In genomic region chr14:104146841-104147240, GRCm38 (mm10) we compare ENCODE assay signal across 9 mouse cellular contexts.
DNase-seq lines count a peak whose midpoint lies in the region; ATAC-seq and TF ChIP-seq lines count a peak whose summit lies in the region.
"Had no signal": no experiment of that assay in that cellular context is flagged by ENCODE, and none has a peak within 500 bp of the region (broad histone marks: within the 10 kb centered on the region; RNA-seq: fewer than 3 reads in every experiment).

No protein-coding gene starts in this region.

- ATAC-seq in midbrain, embryonic 13.5 days: no peak
- no peak for ATAC-seq in neural tube, embryonic 11.5 days (ENCODE audit: insufficient read depth, low FRiP score, low TSS enrichment)
- ATAC-seq in erythroblast, adult 5-6 weeks (replicated peaks; ENCODE audit: low FRiP score, poor library complexity, severe bottlenecking): no peak
- no peak for ATAC-seq in monocyte, adult 5-6 weeks (replicated peaks; ENCODE audit: insufficient number of reproducible peaks, low FRiP score, low TSS enrichment, poor library complexity, severe bottlenecking)

- intact Hi-C loops in heart, adult 2 months (cut with DNase I): no loop called here

- peak; percentile 32 for TF ChIP-seq CTCF in heart, adult 2 months (IDR thresholded peaks at IDR 0.05)

- no peak overlapping the region for H3K4me2 ChIP-seq in midbrain, embryonic 13.5 days (replicated peaks)
- no peak overlapping the region for H3K4me2 ChIP-seq in neural tube, embryonic 11.5 days (ENCODE audit: low read depth)
- H3K4me2 ChIP-seq: neural tube, embryonic 12.5 days had no signal

- no peak overlapping the region for H3K9ac ChIP-seq in heart, adult 2 months (ENCODE audit: low read depth, low read length)
- H3K9ac ChIP-seq in midbrain, embryonic 13.5 days (replicated peaks): no peak overlapping the region
- no peak overlapping the region for H3K9ac ChIP-seq in neural tube, embryonic 11.5 days (ENCODE audit: low read length)
- H3K9ac ChIP-seq: neural tube, embryonic 12.5 days had no signal

- no peak overlapping the region for H3K27ac ChIP-seq in heart, adult 2 months
- H3K27ac ChIP-seq in midbrain, embryonic 10.5 days (replicated peaks): no peak overlapping the region
- H3K27ac ChIP-seq in midbrain, embryonic 13.5 days: no peak overlapping the region
- no peak overlapping the region for H3K27ac ChIP-seq in neural tube, embryonic 11.5 days (ENCODE audit: low read depth, low read length)
- H3K27ac ChIP-seq: neural tube, embryonic 12.5 days had no signal

- no peaks in the 10 kb centered on the region for H3K36me3 ChIP-seq in heart, adult 2 months (ENCODE audit: control insufficient read depth, insufficient read depth, low read length)
- H3K36me3 ChIP-seq in midbrain, embryonic 10.5 days: no peaks in the 10 kb centered on the region
- no peaks in the 10 kb centered on the region for H3K36me3 ChIP-seq in midbrain, embryonic 13.5 days
- no peaks in the 10 kb centered on the region for H3K36me3 ChIP-seq in neural tube, embryonic 11.5 days (ENCODE audit: control insufficient read depth, insufficient read depth, low read length)
- H3K36me3 ChIP-seq: neural tube, embryonic 12.5 days had no signal

- no peak for TF ChIP-seq POLR2A in heart, adult 2 months (IDR thresholded peaks at IDR 0.05; ENCODE audit: insufficient read depth, low read depth, low read length)

- no peaks in the 10 kb centered on the region for H3K79me2 ChIP-seq in heart, adult 2 months (replicated peaks; ENCODE audit: control insufficient read depth, insufficient read depth, low read length)

- H3K4me3 ChIP-seq in heart, adult 2 months: no peak overlapping the region
- no peak overlapping the region for H3K4me3 ChIP-seq in midbrain, embryonic 10.5 days
- H3K4me3 ChIP-seq in midbrain, embryonic 13.5 days (replicated peaks): no peak overlapping the region
- H3K4me3 ChIP-seq in neural tube, embryonic 11.5 days (ENCODE audit: low read depth, low read length): no peak overlapping the region
- H3K4me3 ChIP-seq: neural tube, embryonic 12.5 days had no signal

- no peaks in the 10 kb centered on the region for H3K9me3 ChIP-seq in midbrain, embryonic 10.5 days (replicated peaks)
- H3K9me3 ChIP-seq in midbrain, embryonic 13.5 days: no peaks in the 10 kb centered on the region
- no peaks in the 10 kb centered on the region for H3K9me3 ChIP-seq in neural tube, embryonic 11.5 days (ENCODE audit: control insufficient read depth, low read length)
- H3K9me3 ChIP-seq: neural tube, embryonic 12.5 days had no signal

- 56% methylated on average over 5 of the region's 5 CpGs for WGBS in heart, adult 2 months
- WGBS in midbrain, embryonic 10.5 days: 57% methylated on average over 5 of the region's 5 CpGs
- 50% methylated on average over 5 of the region's 5 CpGs for WGBS in midbrain, embryonic 13.5 days
- 57% methylated on average over 5 of the region's 5 CpGs for WGBS in neural tube, embryonic 11.5 days

- no peaks in the 10 kb centered on the region for H3K27me3 ChIP-seq in heart, adult 2 months (ENCODE audit: control insufficient read depth, insufficient read depth, low read length)
- no peaks in the 10 kb centered on the region for H3K27me3 ChIP-seq in midbrain, embryonic 10.5 days (ENCODE audit: low read depth, poor library complexity, severe bottlenecking)
- H3K27me3 ChIP-seq in midbrain, embryonic 13.5 days: no peaks in the 10 kb centered on the region
- H3K27me3 ChIP-seq in neural tube, embryonic 11.5 days (ENCODE audit: control insufficient read depth, insufficient read depth, low read length): no peaks in the 10 kb centered on the region
- H3K27me3 ChIP-seq: neural tube, embryonic 12.5 days had no signal

- no peak for TF ChIP-seq EP300 in heart, adult 2 months (IDR thresholded peaks at IDR 0.05; ENCODE audit: insufficient read depth, low read depth, low read length)

- no peaks in the 10 kb centered on the region for H3K4me1 ChIP-seq in heart, adult 2 months (ENCODE audit: control insufficient read depth, insufficient read depth, low read length)
- H3K4me1 ChIP-seq in midbrain, embryonic 10.5 days: peaks cover 6% of the 10 kb centered on the region
- H3K4me1 ChIP-seq in midbrain, embryonic 13.5 days (replicated peaks): peaks cover 15% of the 10 kb centered on the region
- H3K4me1 ChIP-seq in neural tube, embryonic 11.5 days (ENCODE audit: control insufficient read depth, insufficient read depth, low read length): no peaks in the 10 kb centered on the region
- H3K4me1 ChIP-seq: neural tube, embryonic 12.5 days had no signal

- DNase-seq in heart, adult 2 months: no peak
- DNase-seq in heart, adult 8-10 months (ENCODE audit: low spot score): no peak
- peak; percentile 25 for DNase-seq in midbrain, embryonic 10.5 days (ENCODE audit: low spot score)
- peak; percentile 7 to 14 for DNase-seq in cerebellum, postnatal 36 days
- peak; percentile 43 for DNase-seq in neural tube, embryonic 11.5 days (ENCODE audit: low spot score)

Comparison
In these comparisons a context has a peak if more than half of its experiments do, and no peak if none do; other contexts are left out.
1. DNase-seq: peak in midbrain, embryonic 10.5 days (single experiment), cerebellum, postnatal 36 days (2 of 2) and neural tube, embryonic 11.5 days (single experiment); none in heart, adult 2 months (0 of 2) and heart, adult 8-10 months (single experiment).